Mouse (Mus musculus) urinary bladder, postnatal 14 days (tissue): ENCODE measurements around the gene B3gnt9.
"Not testable (repeated sequence)": the region's sequence is repeated elsewhere in the genome, so short reads cannot be mapped to it uniquely, and the experiment has no call there.

ENCODE experiments used
- DNase-seq: peaks from one replicate; pipeline ENCODE4 v3.0.0; 2021; ENCODE audit warnings: low spot score

Gene B3gnt9

DNA sequence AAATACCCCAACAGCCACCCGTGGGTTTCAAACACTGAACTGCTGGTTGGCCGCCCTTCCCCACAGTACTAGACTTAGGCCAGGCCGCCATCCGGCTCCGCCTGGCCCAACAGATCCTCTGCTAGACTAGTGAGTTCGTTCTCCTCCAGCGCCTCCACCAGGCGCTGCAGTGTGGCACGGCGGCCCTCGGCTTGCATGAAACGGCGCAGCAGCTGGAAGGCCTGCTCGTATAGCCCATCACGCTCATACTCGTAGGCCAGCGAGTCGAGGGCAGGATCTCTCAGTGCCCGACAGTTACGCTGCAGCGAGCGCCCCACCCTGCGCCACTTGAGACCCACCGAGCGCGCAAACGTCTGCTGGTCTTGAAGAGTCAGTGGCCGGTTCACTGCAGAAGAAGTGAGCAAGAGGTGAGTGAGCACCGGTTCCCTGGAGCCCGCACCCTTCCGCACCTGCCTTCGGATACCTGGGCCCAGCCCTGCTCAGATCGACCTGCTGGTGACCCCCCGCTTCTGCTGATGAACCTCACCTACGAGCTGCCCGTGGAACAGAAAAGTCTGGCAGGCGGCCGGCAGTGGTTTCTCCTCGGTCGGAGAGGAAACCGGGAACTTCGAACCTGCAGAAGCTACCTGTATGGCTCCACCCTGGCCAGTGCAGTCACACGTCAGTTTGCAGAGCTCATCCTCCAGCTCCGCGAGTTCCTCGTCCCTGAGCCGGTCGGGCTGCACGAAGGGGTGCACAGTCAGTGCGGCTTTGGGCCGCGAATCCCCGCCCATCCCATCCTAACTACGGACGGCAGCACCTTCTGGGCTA, 4.2 kb upstream of the B3gnt9 start:
- no peak for DNase-seq

GRCm38 (mm10) chr8:105257318-105258114, 2.6 kb upstream of the B3gnt9 start:
- no peak for DNase-seq

GRCm38 (mm10) chr8:105254152-105254965, 594 bp downstream of the B3gnt9 start:
- peak; percentile 91 for DNase-seq

GRCm38 (mm10) chr8:105253766-105254151, 1.2 kb downstream of the B3gnt9 start:
- no peak for DNase-seq

DNA sequence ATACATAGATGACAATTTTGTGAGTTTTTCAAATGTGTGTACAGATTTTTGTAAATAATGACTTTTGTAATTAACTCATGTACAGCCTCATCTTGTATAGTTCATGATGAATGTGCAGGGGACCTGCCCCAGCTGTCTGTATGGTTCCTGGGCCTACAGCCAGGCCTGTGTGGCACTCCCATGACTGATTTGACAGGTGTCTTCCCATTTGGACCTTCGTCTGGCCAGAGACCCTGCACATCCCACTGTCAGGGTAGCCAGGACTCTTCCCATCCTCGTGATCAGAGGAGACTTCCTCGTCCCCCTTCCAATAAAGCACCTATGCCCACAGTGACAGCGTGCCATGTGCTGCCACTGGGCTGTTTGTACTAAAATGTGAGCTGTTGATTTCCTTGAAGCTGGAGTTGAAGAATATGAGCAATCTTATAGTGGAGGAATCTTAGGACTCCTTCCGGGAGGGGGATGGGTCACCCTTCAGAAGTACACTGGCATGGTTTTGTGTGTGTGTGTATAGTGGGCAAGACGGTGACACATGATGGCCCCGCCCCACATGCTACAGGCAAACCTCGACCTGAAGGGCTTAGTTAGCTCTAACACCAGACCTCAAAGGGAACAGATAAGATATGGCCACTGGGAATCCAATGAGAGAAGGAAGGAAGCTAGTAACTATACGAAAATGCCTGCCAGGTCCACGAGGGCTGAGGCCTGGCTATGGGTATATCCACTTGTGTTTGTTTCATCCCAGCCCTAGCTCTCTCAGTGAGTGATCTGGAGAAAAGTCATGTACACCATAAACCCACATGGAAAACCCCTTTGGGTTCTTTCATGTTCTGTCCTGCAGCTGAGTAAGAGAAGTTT, 2.0 kb downstream of the B3gnt9 start:
- DNase-seq: no peak

GRCm38 (mm10) chr8:105251954-105252353, 3.0 kb downstream of the B3gnt9 start:
- no peak for DNase-seq

DNA sequence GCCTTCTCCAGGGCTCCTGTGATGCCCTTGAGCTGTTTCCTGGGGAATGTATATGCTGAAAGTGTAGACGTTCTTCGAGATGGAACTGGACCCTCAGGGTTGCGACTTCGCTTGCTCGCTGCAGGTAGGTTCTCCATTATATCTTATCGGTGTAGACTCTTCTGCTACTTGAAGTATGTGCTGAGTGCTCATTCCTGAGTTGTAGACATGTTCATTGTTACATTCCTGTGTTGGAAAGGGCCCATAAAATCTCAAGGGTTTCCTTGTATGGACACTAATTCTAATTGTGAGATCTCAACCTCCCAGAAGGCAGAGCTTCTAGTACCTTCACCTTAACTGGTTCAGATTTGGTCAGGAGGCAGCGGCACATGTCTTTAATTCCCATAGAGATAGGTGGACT, 13.9 kb downstream of the B3gnt9 start:
- no peak for DNase-seq

GRCm38 (mm10) chr8:105237442-105238142, 17.4 kb downstream of the B3gnt9 start:
- no peak for DNase-seq

DNA sequence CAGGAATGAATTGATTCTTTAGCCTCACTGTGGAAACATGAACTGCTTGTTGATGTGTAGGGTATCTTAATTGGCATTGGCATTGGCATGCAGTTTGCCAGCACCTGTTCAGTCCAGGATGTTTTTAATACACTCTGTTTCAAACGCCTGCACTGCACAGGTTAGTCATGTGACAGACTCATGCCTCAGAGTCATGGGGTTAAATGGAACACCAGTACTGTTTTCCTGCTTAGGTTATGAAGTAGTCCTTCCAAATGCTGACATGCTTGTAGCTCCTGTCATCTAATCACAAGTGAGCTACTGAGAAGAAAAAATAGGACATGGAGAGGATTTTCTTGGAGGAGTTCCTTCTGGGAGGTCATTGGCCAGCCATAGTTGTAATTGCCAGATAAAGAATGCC, 19.7 kb downstream of the B3gnt9 start:
- no peak for DNase-seq

GRCm38 (mm10) chr8:105233126-105233935, 21.6 kb downstream of the B3gnt9 start:
- no peak for DNase-seq

DNA sequence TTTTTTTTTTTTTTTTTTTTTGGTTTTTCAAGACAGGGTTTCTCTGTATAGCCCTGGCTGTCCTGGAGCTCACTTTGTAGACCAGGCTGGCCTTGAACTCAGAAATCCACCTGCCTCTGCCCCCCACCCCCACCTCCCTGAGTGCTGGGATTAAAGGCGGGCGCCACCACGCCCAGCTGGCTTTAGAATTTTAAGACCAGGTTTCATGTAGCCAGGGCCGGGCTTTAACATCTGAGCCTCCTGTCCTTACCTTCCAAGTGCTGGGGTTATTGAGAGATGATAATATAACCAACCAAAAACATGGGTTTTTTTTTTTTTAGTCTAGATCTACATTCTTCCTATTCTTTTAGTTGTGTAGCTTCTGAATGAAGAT, 22.6 kb downstream of the B3gnt9 start:
- DNase-seq: not testable (repeated sequence)

DNA sequence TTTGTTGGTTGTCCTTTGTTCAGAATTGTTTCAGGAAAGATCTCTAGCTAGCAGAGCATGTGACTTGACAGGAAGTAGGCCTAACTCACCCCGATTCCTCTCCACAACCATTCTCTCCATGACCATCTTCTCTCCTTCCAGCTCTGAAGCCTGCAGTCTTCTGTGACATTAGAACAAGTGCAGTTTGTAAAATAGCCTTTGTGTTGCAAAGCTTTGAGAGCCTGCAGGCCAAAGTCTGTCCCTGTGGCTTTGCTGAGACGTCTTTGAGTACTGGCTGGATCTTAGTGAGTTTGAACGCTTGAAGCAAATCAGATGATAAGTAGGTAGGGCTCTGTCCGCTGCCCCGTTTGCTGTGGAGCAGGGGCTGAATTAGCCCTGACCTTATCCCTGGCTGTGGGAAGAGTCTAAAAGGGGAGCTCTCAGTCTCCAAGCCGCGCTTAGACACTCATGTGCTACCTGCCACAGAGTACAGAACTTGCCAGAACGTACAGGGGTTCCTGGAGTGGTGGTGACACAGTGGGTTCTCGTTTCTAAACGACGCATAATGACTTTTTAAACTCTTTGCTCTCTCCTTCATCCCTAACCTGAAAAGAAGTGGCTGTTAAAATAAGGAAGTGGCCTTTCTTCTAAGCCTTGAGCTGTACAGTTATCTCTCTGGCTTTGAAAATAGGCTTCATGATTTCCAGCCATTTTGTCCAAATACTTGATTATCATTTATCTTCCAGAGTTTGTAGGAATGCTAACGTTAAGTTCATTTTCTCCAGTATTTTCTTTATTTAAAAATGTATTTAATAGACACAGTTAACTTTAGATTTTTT, 23.2 kb downstream of the B3gnt9 start:
- DNase-seq: no peak

- DNase-seq: no peak
These were observed 29.0 kb downstream of the B3gnt9 start for GRCm38 (mm10) chr8:105225917-105226316.

- no peak for DNase-seq
These were observed 29.7 kb downstream of the B3gnt9 start for GRCm38 (mm10) chr8:105225272-105225593.

DNA sequence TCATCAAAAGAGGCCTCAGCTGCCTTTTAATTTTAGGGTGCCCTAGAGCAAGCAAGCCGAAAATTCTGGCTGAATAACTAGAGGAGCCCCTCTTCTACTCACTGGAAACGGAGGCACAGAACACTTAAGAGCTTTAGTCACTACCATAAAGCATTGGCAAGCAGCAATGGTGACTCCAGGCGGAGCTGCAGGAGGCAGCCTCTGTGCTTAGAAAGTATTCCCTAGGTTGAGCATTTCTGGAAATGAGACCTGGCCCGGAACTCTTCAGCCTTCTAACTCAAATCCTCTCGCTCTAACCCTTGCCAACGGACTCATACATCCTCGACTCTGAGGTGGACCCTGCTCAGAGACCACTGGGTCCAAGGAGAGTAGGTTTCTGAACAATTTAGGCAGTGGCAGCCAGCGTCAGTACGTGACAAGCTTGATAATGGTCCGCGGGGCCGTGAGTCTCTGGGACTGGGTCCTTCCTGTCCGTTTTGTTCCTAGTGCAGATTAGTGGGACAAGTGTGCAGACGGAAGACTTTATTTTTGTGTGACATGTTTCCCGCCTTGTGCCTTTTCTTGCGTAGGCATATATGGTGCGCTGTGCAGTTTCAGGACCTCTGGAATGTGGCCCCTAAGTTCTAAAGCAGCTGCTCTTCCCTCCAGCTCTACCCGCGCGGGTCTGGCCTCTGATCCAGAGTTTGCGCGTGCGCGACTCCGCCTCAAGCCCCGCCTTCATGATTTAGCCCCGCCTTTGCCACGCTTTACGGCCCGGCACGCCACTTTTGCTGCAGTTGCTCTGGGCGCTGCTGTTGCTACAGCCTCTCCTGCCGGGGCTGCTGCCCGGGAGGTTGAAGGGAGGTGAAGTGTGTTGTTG, 30.3 kb downstream of the B3gnt9 start, which contains the start of gene D230025D16Rik:
D230025D16Rik (plus strand) TSS at position 733 of the 859 bp plus-strand sequence.
- DNase-seq: peak; percentile 96

- DNase-seq: no peak
These were observed 31.1 kb downstream of the B3gnt9 start for GRCm38 (mm10) chr8:105223850-105224249.

- DNase-seq: no peak
These were observed 36.9 kb downstream of the B3gnt9 start for GRCm38 (mm10) chr8:105217926-105218522.

GRCm38 (mm10) chr8:105214104-105214503, 40.8 kb downstream of the B3gnt9 start:
- no peak for DNase-seq
